Mouse (Mus musculus) erythroblast, embryonic 14.5 days (primary cell): ENCODE results near the gene Tmem177.

Source experiments
- GATA1 ChIP-seq: IDR thresholded peaks from 2 replicates; pipeline ENCODE4 v1.6.1; 2012; ENCODE audit warnings: low read length, inconsistent platforms, mixed read lengths
- TAL1 ChIP-seq: IDR thresholded peaks from 3 replicates; pipeline ENCODE4 v1.6.1; 2012; ENCODE audit warnings: low read length, inconsistent platforms, mixed read lengths

- TF ChIP-seq GATA1, result no peak
- no peak for TF ChIP-seq TAL1
Observed at GRCm38 (mm10) chr1:119894936-119895335, 18.1 kb downstream of the Tmem177 start.
